Mouse (Mus musculus) olfactory bulb, adult 2 months (tissue): ENCODE data around the gene Notch4.

ENCODE experiments used
- CTCF ChIP-seq: fragments of 200-500 bp; IDR thresholded peaks from 2 replicates; pipeline ENCODE4 v1.5.1; 2012; ENCODE audit warnings: low read depth, mild to moderate bottlenecking, low read length, moderate library complexity; ENCODE audit not compliant: insufficient read depth
- POLR2A ChIP-seq: fragments of 200-500 bp; IDR thresholded peaks from 2 replicates; pipeline ENCODE4 v1.6.1; 2012; ENCODE audit warnings: mild to moderate bottlenecking, low read depth, low read length, moderate library complexity; ENCODE audit not compliant: insufficient read depth

GRCm38 (mm10) chr17:34592581-34593549 lies 28.8 kb downstream of the Notch4 start:
- TF ChIP-seq CTCF = no peak
- TF ChIP-seq POLR2A = no peak
